Mouse (Mus musculus): ENCODE data around the gene Myl6.

- TF ChIP-seq CTCF (conservative IDR thresholded peaks at IDR 0.05 in 1 of 2, IDR thresholded peaks at IDR 0.05 in 1 of 2; ENCODE audit: low read depth in 2 of 2, low read length in 2 of 2) (peak in 1 of 2 experiments; percentile 59; a peak in 2 of 4 replicates), POLR2A (IDR thresholded peaks at IDR 0.05; ENCODE audit: low read depth, low read length) (peak; percentile 65), NRF1 (IDR thresholded peaks at IDR 0.05; ENCODE audit: low read depth, low read length) (no peak), E2F4 (IDR thresholded peaks at IDR 0.05; ENCODE audit: insufficient replicate concordance, low read depth, low read length) (no peak), TCF12 (IDR thresholded peaks at IDR 0.05; ENCODE audit: low read depth, low read length) (no peak; the same call in 1 of the 2 replicates), GABPA (IDR thresholded peaks at IDR 0.05; ENCODE audit: insufficient replicate concordance, low read depth, low read length) (no peak), MAFK (IDR thresholded peaks at IDR 0.05; ENCODE audit: insufficient replicate concordance, low read length) (no peak), HCFC1 (IDR thresholded peaks at IDR 0.05; ENCODE audit: low read depth, low read length) (no peak), MAX (IDR thresholded peaks at IDR 0.05; ENCODE audit: low read length) (no peak), EP300 (IDR thresholded peaks at IDR 0.05; ENCODE audit: low read length) (no peak)
These were observed 35.1 kb downstream of the Myl6 start, which contains the start of gene Smarcc2 for GRCm38 (mm10) chr10:128458719-128459408.

Data from CH12.LX (cell line).